Mouse (Mus musculus) kidney, embryonic 16.5 days (tissue): Measurements from ENCODE around the gene Glra1. TPM values are rescaled to one million over a fixed set of nuclear protein-coding genes. Genes with fewer than 3 reads are reported as not detected.

Source experiments
- microRNA-seq: library from miRNA; unstranded; fragments of <30 nt; microRNA quantifications from one replicate; pipeline ENCODE4, GENCODE M21; 2016
- polyA plus RNA-seq: library from polyadenylated mRNA; unstranded; fragments of >200 nt; fragmentation: Nextera tagmentation; extraction: Ambion mirVana; gene quantifications from 2 replicates; pipeline ENCODE4 v1.2.1, GENCODE M21; 2015

Gene Glra1
- polyA plus RNA-seq, 1 experiment from 2014 or later = not detected

Small RNA genes lying within 50 kb of the gene (microRNA-seq; reads per million reads assigned to microRNA genes)
- gene Mir7652 = not detected

Other genes starting within 250 kb of the Glra1 start
- gene Sparc, start 185.0 kb downstream of the Glra1 start, polyA plus RNA-seq = 1,474 and 1,572 TPM in 2 replicates
- gene Atox1, start 147.0 kb downstream of the Glra1 start, polyA plus RNA-seq = 376 and 406 TPM in 2 replicates
- 188 and 197 TPM in 2 replicates for gene G3bp1, start 138.5 kb downstream of the Glra1 start, polyA plus RNA-seq